In the genomic region with DNA sequence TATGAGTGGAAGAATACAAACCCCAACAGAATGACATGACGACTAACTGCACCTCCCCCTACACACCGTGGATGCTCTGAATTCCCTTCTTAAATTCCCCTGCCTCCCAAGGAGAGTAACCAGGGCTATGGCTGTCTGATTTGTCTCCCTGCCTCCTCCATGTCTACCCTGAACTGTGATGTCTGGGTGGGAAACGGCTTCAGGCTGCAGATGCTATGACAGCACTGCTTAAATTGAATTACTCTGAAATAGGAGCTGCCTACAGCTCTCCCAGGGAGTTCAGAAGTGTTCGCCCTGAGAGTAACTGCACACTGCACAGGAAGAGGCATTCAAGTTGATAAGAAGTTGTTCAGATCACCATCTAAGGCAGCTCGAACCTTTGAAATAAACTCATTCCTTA, we compare ENCODE assay signal across 21 mouse cellular contexts. TPM values are rescaled to one million over a fixed set of nuclear protein-coding genes. Genes with fewer than 3 reads are reported as not detected.
"Had no signal": no experiment of that assay in that cellular context is flagged by ENCODE, and none has a peak within 500 bp of the region (broad histone marks: within the 10 kb centered on the region; RNA-seq: fewer than 3 reads in every experiment).

No protein-coding gene starts in this region.

- H3K36me3 ChIP-seq: limb, embryonic 13.5 days; liver, embryonic 15.5 days; neural tube, embryonic 12.5 days had no signal

- H3K27me3 ChIP-seq: limb, embryonic 13.5 days; liver, embryonic 15.5 days; megakaryocyte, embryonic 14.5 days; neural tube, embryonic 12.5 days had no signal

- H3K9ac ChIP-seq: limb, embryonic 13.5 days; liver, embryonic 15.5 days; neural tube, embryonic 12.5 days had no signal

- ATAC-seq: intestine, postnatal 0 days; lung, postnatal 0 days had no signal

- H3K4me2 ChIP-seq: limb, embryonic 13.5 days; liver, embryonic 15.5 days; neural tube, embryonic 12.5 days had no signal

- H3K27ac ChIP-seq: limb, embryonic 13.5 days; liver, embryonic 15.5 days; macrophage; neural tube, embryonic 12.5 days had no signal

- H3K4me3 ChIP-seq: limb, embryonic 13.5 days; liver, embryonic 15.5 days; megakaryocyte, embryonic 14.5 days; myocyte; neural tube, embryonic 12.5 days had no signal

- H3K9me3 ChIP-seq: limb, embryonic 13.5 days; liver, embryonic 15.5 days; megakaryocyte, embryonic 14.5 days; neural tube, embryonic 12.5 days had no signal

- H3K4me1 ChIP-seq: liver, embryonic 15.5 days; megakaryocyte, embryonic 14.5 days; neural tube, embryonic 12.5 days had no signal

- DNase-seq: kidney, adult 9 months; layer of hippocampus, adult 9-11 months; lung, adult 2 months; midbrain, embryonic 14.5 days; retina, postnatal 1 day; right cerebral cortex, postnatal 4 days; spleen, adult 18-20 months; thymus, adult 18-20 months; thymus, postnatal 14 days had no signal

RNA-seq across cellular contexts. Expression of gene Prr23a1, which starts 12.8 kb away (rescaled TPM):
- total RNA-seq: layer of hippocampus, adult 18-20 months; left cerebral cortex, postnatal 36 days; liver, adult 2 months had no signal
- polyA plus RNA-seq: intestine, postnatal 0 days; limb, embryonic 13.5 days; liver, adult 2 months; liver, embryonic 15.5 days; lung, adult 2 months; lung, postnatal 0 days; macrophage; midbrain, embryonic 14.5 days; myocyte; neural tube, embryonic 12.5 days; stomach, embryonic 14.5 days had no signal

RNA-seq across cellular contexts. Expression of gene Prr23a2, which starts 26.8 kb away (rescaled TPM):
- total RNA-seq: layer of hippocampus, adult 18-20 months; left cerebral cortex, postnatal 36 days; liver, adult 2 months had no signal
- polyA plus RNA-seq: intestine, postnatal 0 days; limb, embryonic 13.5 days; liver, adult 2 months; liver, embryonic 15.5 days; lung, adult 2 months; lung, postnatal 0 days; macrophage; midbrain, embryonic 14.5 days; myocyte; neural tube, embryonic 12.5 days; stomach, embryonic 14.5 days had no signal

RNA-seq across cellular contexts. Expression of gene Prr23a3, which starts 35.1 kb away (rescaled TPM):
- total RNA-seq: layer of hippocampus, adult 18-20 months; left cerebral cortex, postnatal 36 days; liver, adult 2 months had no signal
- polyA plus RNA-seq: intestine, postnatal 0 days; liver, adult 2 months; liver, embryonic 15.5 days; lung, adult 2 months; lung, postnatal 0 days; macrophage; midbrain, embryonic 14.5 days; myocyte; neural tube, embryonic 12.5 days; stomach, embryonic 14.5 days had no signal
